In genomic region chr4:152313934-152314333, GRCm38 (mm10) we compare ENCODE assay signal across 7 mouse cellular contexts. TPM values are rescaled to one million over a fixed set of nuclear protein-coding genes. Genes with fewer than 3 reads are reported as not detected.
DNase-seq lines count a peak whose midpoint lies in the region; ATAC-seq and TF ChIP-seq lines count a peak whose summit lies in the region.

No protein-coding gene starts in this region.

- peaks cover 18% of the 10 kb centered on the region for H3K4me1 ChIP-seq in lung, embryonic 16.5 days (replicated peaks; ENCODE audit: control insufficient read depth, insufficient read depth, low read length)
- peaks cover 2% of the 10 kb centered on the region; the same call in 1 of the 2 replicates for H3K4me1 ChIP-seq in lung, adult 2 months (ENCODE audit: control insufficient read depth, insufficient read depth, low read length)
- H3K4me1 ChIP-seq in hindbrain, embryonic 12.5 days: peaks cover 35% of the 10 kb centered on the region
- H3K4me1 ChIP-seq in neural tube, embryonic 12.5 days: peaks cover 27% of the 10 kb centered on the region

- no peaks in the 10 kb centered on the region for H3K36me3 ChIP-seq in lung, embryonic 16.5 days (ENCODE audit: control insufficient read depth, insufficient read depth, low read length)
- peaks cover 2% of the 10 kb centered on the region for H3K36me3 ChIP-seq in hindbrain, embryonic 12.5 days
- no peaks in the 10 kb centered on the region for H3K36me3 ChIP-seq in neural tube, embryonic 12.5 days

- H3K9ac ChIP-seq in lung, embryonic 16.5 days (ENCODE audit: low read length): no peak overlapping the region
- no peak overlapping the region for H3K9ac ChIP-seq in hindbrain, embryonic 12.5 days
- no peak overlapping the region for H3K9ac ChIP-seq in neural tube, embryonic 12.5 days

- no peak overlapping the region for H3K27ac ChIP-seq in lung, embryonic 16.5 days (ENCODE audit: low read length)
- H3K27ac ChIP-seq in hindbrain, embryonic 12.5 days: no peak overlapping the region
- no peak overlapping the region for H3K27ac ChIP-seq in neural tube, embryonic 12.5 days

- DNase-seq in lung, adult 2 months: no peak
- DNase-seq in embryo, embryonic 11 days: peak; percentile 64
- no peak for DNase-seq in layer of hippocampus, adult 11-12 months (ENCODE audit: low spot score)
- no peak for DNase-seq in layer of hippocampus, postnatal 25 days (ENCODE audit: extremely low spot score in 1 of 2, low spot score in 1 of 2)

- H3K4me2 ChIP-seq in lung, embryonic 16.5 days (ENCODE audit: low read depth, low read length): peak overlapping the region; percentile 62; the same call in 1 of the 2 replicates
- H3K4me2 ChIP-seq in hindbrain, embryonic 12.5 days (replicated peaks): peak overlapping the region; percentile 54
- peak overlapping the region; percentile 59 for H3K4me2 ChIP-seq in neural tube, embryonic 12.5 days (replicated peaks)

- H3K4me3 ChIP-seq in lung, embryonic 16.5 days (ENCODE audit: low read length): no peak overlapping the region; the same call in 1 of the 2 replicates
- no peak overlapping the region for H3K4me3 ChIP-seq in lung, adult 2 months (replicated peaks; ENCODE audit: extremely low read depth, low read depth, low read length)
- H3K4me3 ChIP-seq in hindbrain, embryonic 12.5 days: peak overlapping the region; percentile 33
- H3K4me3 ChIP-seq in neural tube, embryonic 12.5 days: no peak overlapping the region

- H3K27me3 ChIP-seq in lung, embryonic 16.5 days (ENCODE audit: control insufficient read depth, insufficient read depth, low read depth, low read length): peaks cover 70% of the 10 kb centered on the region
- peaks cover 100% of the 10 kb centered on the region for H3K27me3 ChIP-seq in hindbrain, embryonic 12.5 days
- H3K27me3 ChIP-seq in neural tube, embryonic 12.5 days (replicated peaks): peaks cover 99% of the 10 kb centered on the region

- TF ChIP-seq CTCF in lung, adult 2 months (IDR thresholded peaks at IDR 0.05; ENCODE audit: insufficient read depth, low read length): no peak

- no peaks in the 10 kb centered on the region for H3K9me3 ChIP-seq in lung, embryonic 16.5 days (ENCODE audit: control insufficient read depth, low read length)
- H3K9me3 ChIP-seq in hindbrain, embryonic 12.5 days (replicated peaks): no peaks in the 10 kb centered on the region
- no peaks in the 10 kb centered on the region for H3K9me3 ChIP-seq in neural tube, embryonic 12.5 days

- no peak for ATAC-seq in lung, embryonic 16.5 days (ENCODE audit: low read depth)
- ATAC-seq in hindbrain, embryonic 12.5 days (ENCODE audit: low FRiP score): no peak
- ATAC-seq in neural tube, embryonic 12.5 days (ENCODE audit: low FRiP score, low read depth): no peak

- TF ChIP-seq POLR2A in lung, adult 2 months (IDR thresholded peaks at IDR 0.05; ENCODE audit: borderline replicate concordance, extremely low read depth, low read depth, low read length): no peak

RNA-seq across cellular contexts. Expression of gene Rnf207, which starts 4.9 kb away (rescaled TPM):
- polyA plus RNA-seq in lung, embryonic 16.5 days (2015; fragmentation: Nextera tagmentation; extraction: Ambion mirVana): 2.5 and 2.7 TPM in 2 replicates
- polyA plus RNA-seq in lung, adult 2 months (2012; rRNA removed): 5.8 and 5.9 TPM in 2 replicates
- polyA plus RNA-seq in hindbrain, embryonic 12.5 days (2016; fragmentation: Nextera tagmentation; extraction: Ambion mirVana): 2.5 and 3.8 TPM in 2 replicates
- polyA plus RNA-seq in neural tube, embryonic 12.5 days (2016; fragmentation: Nextera tagmentation; extraction: Ambion mirVana): 5.8 and 7.3 TPM in 2 replicates
- total RNA-seq in layer of hippocampus, postnatal 25 days (2021): 1 to 10 TPM; 2.6 to 5.8 TPM

RNA-seq across cellular contexts. Expression of gene Rpl22, which starts 11.6 kb away (rescaled TPM):
- 361 and 378 TPM in 2 replicates for polyA plus RNA-seq in lung, embryonic 16.5 days (2015; fragmentation: Nextera tagmentation; extraction: Ambion mirVana)
- polyA plus RNA-seq in lung, adult 2 months (2012; rRNA removed): 20.3 and 43.0 TPM in 2 replicates
- 257 and 282 TPM in 2 replicates for polyA plus RNA-seq in hindbrain, embryonic 12.5 days (2016; fragmentation: Nextera tagmentation; extraction: Ambion mirVana)
- polyA plus RNA-seq in neural tube, embryonic 12.5 days (2016; fragmentation: Nextera tagmentation; extraction: Ambion mirVana): 255 and 274 TPM in 2 replicates
- total RNA-seq in layer of hippocampus, postnatal 25 days (2021): 100 to 1,000 TPM; 200 to 205 TPM

RNA-seq across cellular contexts. Expression of gene Icmt, which starts 16.9 kb away (rescaled TPM):
- 21.7 and 24.0 TPM in 2 replicates for polyA plus RNA-seq in lung, embryonic 16.5 days (2015; fragmentation: Nextera tagmentation; extraction: Ambion mirVana)
- 32.2 and 36.4 TPM in 2 replicates for polyA plus RNA-seq in lung, adult 2 months (2012; rRNA removed)
- polyA plus RNA-seq in hindbrain, embryonic 12.5 days (2016; fragmentation: Nextera tagmentation; extraction: Ambion mirVana): 25.3 and 25.6 TPM in 2 replicates
- polyA plus RNA-seq in neural tube, embryonic 12.5 days (2016; fragmentation: Nextera tagmentation; extraction: Ambion mirVana): 23.0 and 24.7 TPM in 2 replicates
- total RNA-seq in layer of hippocampus, postnatal 25 days (2021): 10 to 100 TPM; 38.9 to 45.1 TPM

RNA-seq across cellular contexts. Expression of gene Hes3, which starts 22.5 kb away (rescaled TPM):
- not detected in 2 replicates for polyA plus RNA-seq in lung, embryonic 16.5 days (2015; fragmentation: Nextera tagmentation; extraction: Ambion mirVana)
- 0.09 TPM in 1 of 2 replicates, not detected in the other for polyA plus RNA-seq in lung, adult 2 months (2012; rRNA removed)
- polyA plus RNA-seq in hindbrain, embryonic 12.5 days (2016; fragmentation: Nextera tagmentation; extraction: Ambion mirVana): 1.2 and 2.1 TPM in 2 replicates
- 0.58 and 1.1 TPM in 2 replicates for polyA plus RNA-seq in neural tube, embryonic 12.5 days (2016; fragmentation: Nextera tagmentation; extraction: Ambion mirVana)
- not detected for total RNA-seq in layer of hippocampus, postnatal 25 days (2021)

RNA-seq across cellular contexts. Expression of gene Chd5, which starts 24.5 kb away (rescaled TPM):
- polyA plus RNA-seq in lung, embryonic 16.5 days (2015; fragmentation: Nextera tagmentation; extraction: Ambion mirVana): 0.28 and 0.38 TPM in 2 replicates
- 0.85 and 0.99 TPM in 2 replicates for polyA plus RNA-seq in lung, adult 2 months (2012; rRNA removed)
- polyA plus RNA-seq in hindbrain, embryonic 12.5 days (2016; fragmentation: Nextera tagmentation; extraction: Ambion mirVana): 4.1 and 4.8 TPM in 2 replicates
- 6.1 and 7.8 TPM in 2 replicates for polyA plus RNA-seq in neural tube, embryonic 12.5 days (2016; fragmentation: Nextera tagmentation; extraction: Ambion mirVana)
- 100 to 1,000 TPM; 113 to 130 TPM for total RNA-seq in layer of hippocampus, postnatal 25 days (2021)
